Mouse (Mus musculus) myocyte (in vitro differentiated cells): ENCODE measurements around the gene Retnla.

Experiments
- CEBPB ChIP-seq: IDR thresholded peaks from 2 replicates; pipeline ENCODE4 v1.6.1; 2011; ENCODE audit warnings: mild to moderate bottlenecking, moderate library complexity; ENCODE audit not compliant: poor library complexity, insufficient read depth, severe bottlenecking
- E2F4 ChIP-seq: IDR thresholded peaks from one replicate; pipeline ENCODE4 v1.6.1; 2011; ENCODE audit warnings: mild to moderate bottlenecking, control low read depth, moderate library complexity; ENCODE audit not compliant: insufficient read depth
- MAX ChIP-seq: IDR thresholded peaks from one replicate; pipeline ENCODE4 v1.6.1; 2011; ENCODE audit warnings: low read depth, mild to moderate bottlenecking, control low read depth
- MYOD1 ChIP-seq, 3 experiments: IDR thresholded peaks; one replicate each; pipeline ENCODE4 v1.6.1; 2011; ENCODE audit warnings: control low read depth in 2 of 3, low read depth in 2 of 3, mild to moderate bottlenecking in 2 of 3, moderate library complexity in 1 of 3; ENCODE audit not compliant: insufficient read length in 2 of 3, control insufficient read depth in 1 of 3
- MYOG ChIP-seq, 3 experiments: IDR thresholded peaks; one replicate each; pipeline ENCODE4 v1.6.1; 2011; ENCODE audit warnings: control low read depth in 2 of 3, low read depth in 2 of 3, mild to moderate bottlenecking in 2 of 3; ENCODE audit not compliant: insufficient read length in 2 of 3, control insufficient read depth in 1 of 3, insufficient read depth in 1 of 3
- POLR2A ChIP-seq: IDR thresholded peaks from one replicate; pipeline ENCODE4 v1.6.1; 2011; ENCODE audit warnings: low read depth, mild to moderate bottlenecking, control low read depth, moderate library complexity; ENCODE audit not compliant: insufficient read length
- POLR2AphosphoS2 ChIP-seq: IDR thresholded peaks from one replicate; pipeline ENCODE4 v1.6.1; 2011; ENCODE audit warnings: low read depth, control low read depth; ENCODE audit not compliant: insufficient read length
- REST ChIP-seq: IDR thresholded peaks from one replicate; pipeline ENCODE4 v1.6.1; 2011; ENCODE audit warnings: mild to moderate bottlenecking, control low read depth, moderate library complexity; ENCODE audit not compliant: insufficient read depth, insufficient read length
- SRF ChIP-seq: IDR thresholded peaks from one replicate; pipeline ENCODE4 v1.6.1; 2011; ENCODE audit warnings: low read depth; ENCODE audit not compliant: control insufficient read depth, insufficient read length
- TCF12 ChIP-seq: IDR thresholded peaks from one replicate; pipeline ENCODE4 v1.6.1; 2011; ENCODE audit warnings: mild to moderate bottlenecking, control low read depth; ENCODE audit not compliant: poor library complexity, insufficient read depth, severe bottlenecking
- TCF3 ChIP-seq: IDR thresholded peaks from one replicate; pipeline ENCODE4 v1.6.1; 2011; ENCODE audit warnings: low read depth, control low read depth; ENCODE audit not compliant: insufficient read length
- USF1 ChIP-seq: IDR thresholded peaks from one replicate; pipeline ENCODE4 v1.6.1; 2011; ENCODE audit warnings: low read depth, mild to moderate bottlenecking, control low read depth, moderate library complexity

GRCm38 (mm10) chr16:48827625-48828024 lies 14.7 kb upstream of the Retnla start:
- TF ChIP-seq POLR2AphosphoS2: no peak
- no peak for TF ChIP-seq MYOG (IDR thresholded peaks at IDR 0.05; ENCODE audit: control insufficient read depth in 1 of 3, insufficient read depth in 1 of 3, insufficient read length in 2 of 3, low read depth in 2 of 3)
- no peak for TF ChIP-seq USF1
- TF ChIP-seq E2F4: no peak
- no peak for TF ChIP-seq POLR2A
- TF ChIP-seq MAX: no peak
- no peak for TF ChIP-seq REST
- no peak for TF ChIP-seq MYOD1 (IDR thresholded peaks at IDR 0.05; ENCODE audit: control insufficient read depth in 1 of 3, insufficient read length in 2 of 3, low read depth in 2 of 3)
- no peak for TF ChIP-seq CEBPB
- no peak for TF ChIP-seq TCF3
- no peak for TF ChIP-seq SRF
- TF ChIP-seq TCF12: no peak
